Mouse (Mus musculus): ENCODE measurements around the gene Gpx4. TPM values are rescaled to one million over a fixed set of nuclear protein-coding genes. Genes with fewer than 3 reads are reported as not detected.

Gpx4 gene
- total RNA-seq (2021), result 100 to 1,000 TPM; 504 to 528 TPM

- no peak for DNase-seq (ENCODE audit: low spot score in 2 of 2)
- intact Hi-C loops (cut with DNase I), result no loop called here
Observed at GRCm38 (mm10) chr10:80047041-80047565, at the start of gene Gpx4. TSS of gene Gpx4 (plus strand) at chr10:80047166.

GRCm38 (mm10) chr10:79997819-79998218, 49.1 kb upstream of the Gpx4 start:
- DNase-seq (ENCODE audit: low spot score in 2 of 2), result no peak
- intact Hi-C loops (cut with DNase I), result no loop called here

- no peak for DNase-seq (ENCODE audit: low spot score in 2 of 2)
- intact Hi-C loops (cut with DNase I), result no loop called here
Observed at GRCm38 (mm10) chr10:80001945-80002344, 45.0 kb upstream of the Gpx4 start.

GRCm38 (mm10) chr10:80002829-80003228, 44.1 kb upstream of the Gpx4 start:
- intact Hi-C loops (cut with DNase I), result no loop called here

GRCm38 (mm10) chr10:80003374-80004232, 43.4 kb upstream of the Gpx4 start:
- intact Hi-C loops (cut with DNase I), result no loop called here
- DNase-seq (ENCODE audit: low spot score in 2 of 2), result no peak

More at GRCm38 (mm10) chr10:80002829-80003228, 44.1 kb upstream of the Gpx4 start:
- no peak for DNase-seq (ENCODE audit: low spot score in 2 of 2)

GRCm38 (mm10) chr10:80004233-80004705, 42.7 kb upstream of the Gpx4 start:
- DNase-seq (ENCODE audit: low spot score in 2 of 2), result no peak
- intact Hi-C loops (cut with DNase I), result no loop called here

GRCm38 (mm10) chr10:80011740-80012139, 35.2 kb upstream of the Gpx4 start:
- no peak for DNase-seq (ENCODE audit: low spot score in 2 of 2)
- intact Hi-C loops (cut with DNase I), result no loop called here

- no peak for DNase-seq (ENCODE audit: low spot score in 2 of 2)
- intact Hi-C loops (cut with DNase I), result no loop called here
Observed at GRCm38 (mm10) chr10:80013609-80014008, 33.4 kb upstream of the Gpx4 start.

- intact Hi-C loops (cut with DNase I), result no loop called here
- no peak for DNase-seq (ENCODE audit: low spot score in 2 of 2)
Observed at GRCm38 (mm10) chr10:80014484-80015290, 32.3 kb upstream of the Gpx4 start.

GRCm38 (mm10) chr10:80015583-80015982, 31.4 kb upstream of the Gpx4 start:
- intact Hi-C loops (cut with DNase I), result no loop called here
- DNase-seq (ENCODE audit: low spot score in 2 of 2), result no peak

- intact Hi-C loops (cut with DNase I), result no loop called here
- DNase-seq (ENCODE audit: low spot score in 2 of 2), result peak in 1 of 2 experiments; percentile 52
Observed at GRCm38 (mm10) chr10:80016511-80016910, 30.5 kb upstream of the Gpx4 start, which contains the start of gene Arhgap45. TSS of gene Arhgap45 (plus strand) at chr10:80016653.

- intact Hi-C loops (cut with DNase I), result no loop called here
- DNase-seq (ENCODE audit: low spot score in 2 of 2), result no peak
Observed at GRCm38 (mm10) chr10:80016931-80017330, 30.0 kb upstream of the Gpx4 start.

- intact Hi-C loops (cut with DNase I), result no loop called here
- peak in 1 of 2 experiments; percentile 42 for DNase-seq (ENCODE audit: low spot score in 2 of 2)
Observed at GRCm38 (mm10) chr10:80017361-80017760, 29.6 kb upstream of the Gpx4 start.

GRCm38 (mm10) chr10:80017771-80018170, 29.2 kb upstream of the Gpx4 start:
- intact Hi-C loops (cut with DNase I), result no loop called here

GRCm38 (mm10) chr10:80018739-80019297, 28.1 kb upstream of the Gpx4 start:
- peak in 1 of 2 experiments; percentile 26 for DNase-seq (ENCODE audit: low spot score in 2 of 2)
- intact Hi-C loops (cut with DNase I), result no loop called here

More at GRCm38 (mm10) chr10:80017771-80018170, 29.2 kb upstream of the Gpx4 start:
- no peak for DNase-seq (ENCODE audit: low spot score in 2 of 2)

- DNase-seq (ENCODE audit: low spot score in 2 of 2), result no peak
- intact Hi-C loops (cut with DNase I), result no loop called here
Observed at GRCm38 (mm10) chr10:80019471-80020131, 27.4 kb upstream of the Gpx4 start.

GRCm38 (mm10) chr10:80020191-80020590, 26.8 kb upstream of the Gpx4 start:
- intact Hi-C loops (cut with DNase I), result no loop called here
- DNase-seq (ENCODE audit: low spot score in 2 of 2), result no peak

GRCm38 (mm10) chr10:80020603-80021319, 26.2 kb upstream of the Gpx4 start:
- intact Hi-C loops (cut with DNase I), result no loop called here
- DNase-seq (ENCODE audit: low spot score in 2 of 2), result no peak

GRCm38 (mm10) chr10:80021320-80021641, 25.7 kb upstream of the Gpx4 start:
- DNase-seq (ENCODE audit: low spot score in 2 of 2), result no peak
- intact Hi-C loops (cut with DNase I), result no loop called here

All from left cerebral cortex, postnatal 25 days (tissue).